ENCODE assay signal across 12 mouse cellular contexts in the genomic region with DNA sequence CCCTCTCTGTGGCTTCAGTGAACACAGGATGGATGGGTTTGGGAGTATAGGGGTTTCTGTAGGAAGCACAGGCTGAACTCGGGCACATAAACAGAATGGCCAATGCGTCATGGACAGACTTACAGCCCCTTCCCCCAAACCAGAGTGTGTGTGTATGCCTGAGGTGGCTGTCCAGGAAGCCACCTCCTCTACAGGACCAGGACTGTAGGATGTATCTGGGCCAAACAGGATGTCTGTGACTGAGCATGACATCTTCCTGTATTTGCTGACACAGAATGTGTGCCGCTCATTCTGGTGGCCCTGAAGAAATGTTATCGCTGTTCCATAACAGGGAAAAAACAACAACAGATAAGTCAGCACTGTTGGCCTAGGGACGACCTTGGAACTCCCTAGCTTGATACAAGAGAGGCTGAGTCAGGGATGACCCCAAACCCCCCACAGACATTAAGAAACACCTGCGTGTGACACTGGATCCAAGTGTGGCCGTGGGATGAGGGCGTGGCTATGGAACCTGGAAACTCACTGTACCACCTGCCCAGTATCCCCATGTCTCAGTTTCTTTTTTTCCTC.
DNase-seq lines count a peak whose midpoint lies in the region; ATAC-seq lines count a peak whose summit lies in the region.
"Had no signal": no experiment of that assay in that cellular context is flagged by ENCODE, and none has a peak within 500 bp of the region (broad histone marks: within the 10 kb centered on the region; RNA-seq: fewer than 3 reads in every experiment).

No protein-coding gene starts in this region.

- H3K9ac ChIP-seq in kidney, embryonic 15.5 days = no peak overlapping the region
- no peak overlapping the region for H3K9ac ChIP-seq in kidney, embryonic 16.5 days (replicated peaks; ENCODE audit: low read length)
- H3K9ac ChIP-seq: intestine, embryonic 15.5 days had no signal

- DNase-seq in kidney, adult 9 months = peak; percentile 28
- DNase-seq in adrenal gland, postnatal 36 days = peak; percentile 15 to 18
- peak; percentile 20 for DNase-seq in lung, postnatal 25 days (ENCODE audit: low spot score)
- no peak for DNase-seq in left cerebral cortex, postnatal 10 days (ENCODE audit: extremely low spot score in 1 of 2, low spot score in 2 of 2)
- DNase-seq: layer of hippocampus, postnatal 36 days; retina, postnatal 1 day; thymus, postnatal 14 days had no signal

- H3K27me3 ChIP-seq in kidney, embryonic 15.5 days = no peaks in the 10 kb centered on the region
- no peaks in the 10 kb centered on the region for H3K27me3 ChIP-seq in kidney, embryonic 16.5 days (ENCODE audit: insufficient read depth, low read length)
- H3K27me3 ChIP-seq: intestine, embryonic 15.5 days had no signal

- H3K27ac ChIP-seq in kidney, embryonic 15.5 days = no peak overlapping the region
- H3K27ac ChIP-seq in kidney, embryonic 16.5 days (ENCODE audit: low read length) = 0 out of 2 replicates have a peak overlapping the region, but pooled peaks have one; percentile 14
- H3K27ac ChIP-seq: intestine, embryonic 15.5 days; macrophage had no signal

- no peak; the same call in 1 of the 2 replicates for ATAC-seq in kidney, embryonic 15.5 days (replicated peaks; ENCODE audit: low FRiP score)
- ATAC-seq in kidney, embryonic 16.5 days (ENCODE audit: low FRiP score, low TSS enrichment) = peak; percentile 59; the same call in 1 of the 2 replicates
- ATAC-seq in erythroblast, adult 5-6 weeks (replicated peaks; ENCODE audit: low FRiP score, poor library complexity, severe bottlenecking) = no peak
- ATAC-seq: intestine, embryonic 15.5 days had no signal

- no peaks in the 10 kb centered on the region for H3K9me3 ChIP-seq in kidney, embryonic 15.5 days (replicated peaks)
- no peaks in the 10 kb centered on the region for H3K9me3 ChIP-seq in kidney, embryonic 16.5 days (ENCODE audit: low read length)
- H3K9me3 ChIP-seq: intestine, embryonic 15.5 days had no signal

- no peak overlapping the region for H3K4me3 ChIP-seq in kidney, embryonic 15.5 days (replicated peaks)
- H3K4me3 ChIP-seq in kidney, embryonic 16.5 days (ENCODE audit: low read length) = no peak overlapping the region
- H3K4me3 ChIP-seq: intestine, embryonic 15.5 days had no signal

- WGBS in kidney, embryonic 15.5 days = 65% methylated on average over 8 of the region's 8 CpGs
- WGBS in kidney, embryonic 16.5 days = 56% methylated on average over 8 of the region's 8 CpGs

- no peak overlapping the region for H3K4me2 ChIP-seq in kidney, embryonic 15.5 days
- no peak overlapping the region for H3K4me2 ChIP-seq in kidney, embryonic 16.5 days (replicated peaks; ENCODE audit: low read depth, low read length)
- H3K4me2 ChIP-seq: intestine, embryonic 15.5 days had no signal

- H3K36me3 ChIP-seq in kidney, embryonic 15.5 days = no peaks in the 10 kb centered on the region
- no peaks in the 10 kb centered on the region for H3K36me3 ChIP-seq in kidney, embryonic 16.5 days (ENCODE audit: insufficient read depth, low read length)
- H3K36me3 ChIP-seq: intestine, embryonic 15.5 days had no signal

- H3K4me1 ChIP-seq in kidney, embryonic 15.5 days = 0 out of 2 replicates have a peak, but pooled peaks cover 10% of the 10 kb centered on the region
- H3K4me1 ChIP-seq in kidney, embryonic 16.5 days (ENCODE audit: insufficient read depth, low read length) = peaks cover 7% of the 10 kb centered on the region
- H3K4me1 ChIP-seq: intestine, embryonic 15.5 days had no signal

- intact Hi-C loops in left cerebral cortex, postnatal 10 days (cut with DNase I) = no loop called here

Comparison
In these comparisons a context has a peak if more than half of its experiments do, and no peak if none do; other contexts are left out.
1. DNase-seq: peak in kidney, adult 9 months (single experiment), adrenal gland, postnatal 36 days (2 of 2) and lung, postnatal 25 days (single experiment); none in left cerebral cortex, postnatal 10 days (0 of 2).